Mouse (Mus musculus): ENCODE measurements around the gene Tubb2a. TPM values are rescaled to one million over a fixed set of nuclear protein-coding genes. Genes with fewer than 3 reads are reported as not detected.

The Tubb2a gene
- 1,752 and 1,773 TPM in 2 replicates for polyA plus RNA-seq (2012; rRNA removed)

DNA sequence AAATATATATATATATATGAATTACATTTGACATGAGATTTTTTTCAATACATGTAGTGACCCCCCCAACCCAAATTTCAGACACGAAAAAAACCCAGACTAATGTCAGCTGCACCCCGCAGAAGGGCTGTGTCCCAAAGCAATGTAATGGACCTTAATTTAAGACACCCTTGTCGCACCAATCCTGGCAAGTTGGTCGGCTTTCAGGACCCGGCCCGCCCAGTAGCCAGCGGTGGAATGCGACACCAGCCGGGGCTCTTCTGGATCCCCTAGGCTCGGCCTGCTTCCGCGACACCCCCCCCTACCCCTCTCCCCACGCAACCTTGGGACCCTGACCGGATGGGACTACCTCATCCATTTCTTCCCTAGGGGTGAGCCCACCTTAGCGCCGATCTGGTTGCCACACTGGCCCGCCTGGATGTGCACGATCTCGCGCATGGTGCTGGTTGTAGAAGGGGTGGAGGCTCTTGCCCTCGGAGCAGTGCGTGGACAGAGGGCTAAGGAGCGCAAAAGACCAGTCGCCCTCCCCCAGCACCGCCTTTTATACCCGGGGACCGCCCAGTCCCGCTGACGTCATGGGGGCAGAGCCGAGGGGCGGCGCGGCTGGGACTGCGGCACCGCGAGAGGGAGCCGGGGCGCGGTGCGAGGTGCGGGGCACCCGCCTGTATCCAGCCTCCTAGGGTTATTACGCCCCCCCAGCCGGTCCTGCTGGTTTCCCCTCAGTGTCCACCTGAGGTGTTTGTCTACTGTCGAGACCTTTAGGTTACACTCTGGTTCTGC, at the start of gene Tubb2a:
Tubb2a (minus strand) TSS at position 516 of the 780 bp plus-strand sequence.
- DNase-seq (ENCODE audit: extremely low spot score in 1 of 2, low spot score in 1 of 2): peak; percentile 75 to 94

DNA sequence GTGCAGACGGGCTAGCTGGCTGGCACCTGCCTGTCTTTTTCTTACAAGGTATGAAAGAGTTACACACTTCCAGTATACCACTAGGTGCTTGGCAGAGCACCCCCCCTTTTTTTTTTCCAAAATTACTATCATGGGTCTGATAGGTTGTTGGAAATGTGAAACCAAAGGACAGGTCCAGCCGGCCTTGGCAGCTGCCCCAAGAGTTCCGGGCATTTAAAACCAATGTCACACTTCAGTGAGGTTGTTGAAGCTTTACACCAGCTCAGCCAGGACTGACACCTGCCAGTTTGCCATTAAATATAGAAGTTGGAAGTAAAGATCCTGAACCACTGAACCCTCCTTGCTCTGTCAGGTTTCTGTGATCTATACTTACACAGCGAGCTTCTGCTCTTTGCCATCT, 47.9 kb upstream of the Tubb2a start:
- DNase-seq (ENCODE audit: extremely low spot score in 1 of 2, low spot score in 1 of 2): no peak

DNA sequence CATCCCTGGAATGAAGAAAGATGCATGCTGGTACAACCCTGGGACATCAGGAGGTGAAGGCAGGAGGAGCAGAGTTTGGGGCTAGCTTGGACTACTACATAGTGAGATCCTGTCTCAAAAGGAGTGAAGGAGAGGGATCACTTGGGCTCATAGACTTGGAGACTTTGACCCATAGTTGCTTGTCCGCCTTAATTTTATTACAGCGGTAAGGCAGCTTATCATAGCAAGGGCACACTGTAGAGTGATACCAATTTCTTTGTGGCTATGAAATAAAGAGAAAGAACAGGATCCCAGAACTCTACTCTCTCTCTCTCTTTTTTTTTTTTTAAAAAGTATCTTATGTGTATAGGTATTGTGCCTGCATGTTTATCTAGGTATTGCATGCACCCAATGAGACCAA, 42.7 kb upstream of the Tubb2a start:
- DNase-seq (ENCODE audit: extremely low spot score in 1 of 2, low spot score in 1 of 2): no peak

DNA sequence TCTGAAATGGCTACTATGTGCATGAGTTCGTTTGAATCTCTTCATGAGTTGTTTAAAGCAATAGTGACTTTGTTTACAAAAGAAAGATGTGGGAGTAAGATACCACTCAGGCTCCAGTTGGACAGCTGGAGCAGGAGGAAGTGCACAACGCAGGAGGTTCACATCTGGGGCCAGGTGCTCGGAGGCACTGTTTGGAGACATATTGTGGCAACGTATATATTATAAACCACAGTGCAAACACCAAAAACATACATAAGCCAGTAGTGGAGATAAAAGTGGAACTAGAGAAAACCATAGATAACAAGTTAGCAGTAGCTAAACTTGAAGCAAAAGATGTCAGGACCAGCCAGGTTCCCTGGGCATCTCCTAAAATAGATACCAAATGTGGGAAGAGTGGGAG, 41.6 kb upstream of the Tubb2a start:
- DNase-seq (ENCODE audit: extremely low spot score in 1 of 2, low spot score in 1 of 2): no peak

DNA sequence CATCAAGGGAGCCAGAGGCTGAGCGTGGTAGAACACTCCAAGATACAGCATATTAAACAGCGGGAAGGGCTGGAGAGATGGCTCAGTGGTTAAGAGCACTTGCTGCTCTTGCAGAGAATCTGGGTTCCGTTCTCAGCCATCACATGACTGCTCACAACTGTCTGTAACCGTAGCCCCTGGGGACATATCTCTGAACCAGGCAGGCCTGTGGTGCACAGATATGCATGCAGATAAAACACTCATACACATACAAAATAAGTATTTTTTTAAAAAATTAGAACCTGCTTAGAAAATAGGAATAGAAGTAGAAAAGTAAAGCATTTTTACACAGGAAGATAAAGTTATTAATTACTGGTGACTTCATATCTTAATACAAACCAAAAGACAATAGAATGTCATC, 41.0 kb upstream of the Tubb2a start:
- DNase-seq (ENCODE audit: extremely low spot score in 1 of 2, low spot score in 1 of 2): no peak

DNA sequence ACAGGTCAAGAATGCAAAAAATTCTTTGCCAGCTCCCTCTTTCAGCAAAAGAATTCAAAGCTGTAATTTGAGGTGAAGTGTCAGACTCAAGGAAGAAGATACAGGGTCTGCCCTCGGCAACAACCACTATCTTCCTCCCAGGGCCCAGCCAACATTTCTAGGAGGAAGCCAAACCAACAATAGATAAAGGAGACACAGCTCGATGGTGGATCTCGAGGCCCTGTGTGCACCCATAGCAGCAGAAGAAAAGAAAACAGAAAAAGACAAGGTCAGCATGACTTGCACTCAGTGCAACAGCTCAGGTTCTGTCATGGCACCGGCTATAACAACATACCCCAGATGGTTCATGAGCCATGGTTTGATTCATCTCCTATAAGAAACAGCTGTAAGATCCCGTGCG, 38.7 kb upstream of the Tubb2a start:
- no peak for DNase-seq (ENCODE audit: extremely low spot score in 1 of 2, low spot score in 1 of 2)

DNA sequence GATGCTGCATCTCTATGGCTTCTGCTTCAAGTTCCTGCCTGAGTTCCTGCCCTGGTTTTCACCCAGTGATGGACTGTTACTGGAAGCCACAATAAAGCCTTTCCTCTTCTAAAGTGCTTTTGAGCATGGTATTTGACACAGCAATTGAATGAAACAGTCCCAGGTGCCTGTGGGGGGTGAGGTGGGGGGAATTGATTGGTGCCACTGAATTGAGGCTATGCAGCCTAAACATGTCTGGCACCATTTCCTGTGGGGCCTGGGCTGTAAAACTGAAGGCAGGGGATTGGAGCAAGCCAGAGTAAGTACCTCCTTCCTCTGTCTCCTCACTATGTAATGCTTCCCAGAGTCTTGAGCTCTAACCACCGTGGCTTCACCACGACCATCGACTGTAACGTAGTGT, 36.8 kb upstream of the Tubb2a start:
- no peak for DNase-seq (ENCODE audit: extremely low spot score in 1 of 2, low spot score in 1 of 2)

DNA sequence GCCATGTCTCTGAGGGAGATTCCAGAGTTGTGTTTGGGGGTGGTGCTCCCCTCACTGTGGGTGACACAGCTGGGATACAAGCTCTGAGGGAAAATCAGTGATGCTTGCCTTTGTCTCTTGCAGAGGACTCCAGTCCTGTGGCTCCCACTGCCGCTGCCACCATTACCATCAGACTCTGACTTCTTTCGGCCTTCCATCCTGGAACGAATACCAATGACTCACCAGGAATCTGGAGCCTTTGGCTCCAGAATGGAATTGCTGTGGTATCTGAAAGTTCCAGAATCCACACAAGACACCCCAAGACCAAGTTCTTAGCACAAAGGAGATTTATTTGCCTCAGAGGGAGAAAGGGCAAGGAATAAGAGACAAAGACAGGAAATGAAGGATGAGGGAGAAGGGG, 35.3 kb upstream of the Tubb2a start:
- no peak for DNase-seq (ENCODE audit: extremely low spot score in 1 of 2, low spot score in 1 of 2)

DNA sequence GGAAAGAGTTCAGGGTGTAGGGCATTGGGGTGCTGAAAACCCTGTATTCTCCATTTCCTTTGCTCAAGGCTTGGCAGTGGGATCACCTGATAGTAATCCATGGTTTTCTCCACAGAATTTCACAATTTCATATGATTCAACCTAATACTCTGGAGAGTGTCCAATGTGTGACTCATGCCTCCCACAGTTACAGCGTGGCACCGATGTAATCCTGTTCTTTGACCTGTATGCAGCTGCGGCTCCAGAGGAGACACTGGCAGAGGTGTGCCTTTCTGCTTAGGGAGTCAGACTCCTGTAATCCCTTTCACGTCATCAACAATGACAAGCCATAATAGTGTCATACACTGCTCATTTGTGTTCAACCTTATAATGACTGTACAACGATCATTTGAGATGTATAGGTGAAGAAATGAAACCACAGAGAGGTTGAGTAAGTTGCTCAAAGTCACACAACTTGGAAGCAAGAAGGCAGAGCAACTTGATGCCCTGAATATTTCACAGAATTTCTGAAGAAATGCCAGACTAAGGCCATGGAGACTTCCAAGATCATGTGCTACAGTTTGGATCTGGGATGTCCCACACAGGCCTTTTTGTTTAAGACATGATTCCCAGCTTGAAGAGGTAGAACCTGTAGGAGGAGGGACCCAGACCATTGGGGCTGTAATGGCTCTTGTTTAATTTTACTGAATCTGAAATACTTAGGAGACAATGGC, 34.7 kb upstream of the Tubb2a start:
- no peak for DNase-seq (ENCODE audit: extremely low spot score in 1 of 2, low spot score in 1 of 2)

DNA sequence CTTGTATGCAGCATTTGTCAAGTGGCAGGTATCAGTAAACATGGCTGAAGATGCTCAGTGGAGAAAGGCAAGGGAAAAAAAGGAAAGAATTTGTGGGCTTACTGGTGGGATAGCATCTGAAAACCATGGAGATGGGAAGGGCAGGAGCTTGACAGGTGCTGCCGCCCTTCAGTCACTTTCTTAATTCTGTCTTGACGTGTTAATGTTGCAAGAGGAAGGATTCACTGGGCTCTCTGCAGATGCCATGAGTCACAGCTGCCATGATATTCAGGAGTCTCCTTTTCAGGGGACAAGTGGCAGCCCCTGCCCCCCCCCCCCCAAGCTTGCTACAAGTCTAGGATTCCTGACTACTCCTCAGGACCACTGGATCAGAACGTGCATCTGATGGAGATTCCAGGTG, 34.1 kb upstream of the Tubb2a start:
- no peak for DNase-seq (ENCODE audit: extremely low spot score in 1 of 2, low spot score in 1 of 2)

DNA sequence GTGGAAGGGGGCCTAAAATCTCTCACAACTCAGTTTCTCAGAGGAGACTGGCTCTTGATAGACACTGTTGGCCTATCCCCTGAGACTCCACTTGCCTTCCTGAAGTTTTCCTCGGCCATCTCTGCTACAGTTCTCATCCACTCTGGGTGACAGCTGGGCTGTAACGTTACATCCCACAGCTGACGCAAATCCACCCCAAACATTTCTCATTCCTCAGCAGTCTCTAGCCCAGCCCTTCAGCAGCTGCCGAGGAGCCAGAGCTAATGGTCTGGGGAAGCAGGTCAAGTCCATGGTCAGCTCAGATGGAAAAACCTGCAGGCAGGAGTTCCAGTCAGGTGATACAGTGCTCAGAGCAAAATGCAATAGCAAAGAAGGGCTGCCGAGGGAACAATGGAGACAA, 33.2 kb upstream of the Tubb2a start:
- no peak for DNase-seq (ENCODE audit: extremely low spot score in 1 of 2, low spot score in 1 of 2)

DNA sequence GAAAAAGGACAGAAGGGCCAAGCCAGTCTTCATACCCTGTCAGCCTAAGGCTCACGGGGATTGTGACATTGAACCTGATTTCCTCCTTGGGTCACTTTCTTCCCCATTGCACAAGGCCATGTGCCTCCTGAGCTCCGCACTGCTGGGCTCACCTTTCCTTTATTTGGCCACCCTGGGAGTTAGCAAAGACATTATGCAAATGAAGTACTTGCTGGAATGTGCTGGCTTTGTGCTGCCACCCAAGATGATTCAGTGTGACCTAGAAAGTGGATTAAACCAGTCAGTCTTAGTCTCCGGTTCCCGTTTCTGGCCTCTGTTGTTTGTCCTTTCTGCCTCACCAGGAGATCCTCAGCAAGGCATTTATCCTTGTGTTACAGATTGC, 31.9 kb upstream of the Tubb2a start:
- no peak for DNase-seq (ENCODE audit: extremely low spot score in 1 of 2, low spot score in 1 of 2)

DNA sequence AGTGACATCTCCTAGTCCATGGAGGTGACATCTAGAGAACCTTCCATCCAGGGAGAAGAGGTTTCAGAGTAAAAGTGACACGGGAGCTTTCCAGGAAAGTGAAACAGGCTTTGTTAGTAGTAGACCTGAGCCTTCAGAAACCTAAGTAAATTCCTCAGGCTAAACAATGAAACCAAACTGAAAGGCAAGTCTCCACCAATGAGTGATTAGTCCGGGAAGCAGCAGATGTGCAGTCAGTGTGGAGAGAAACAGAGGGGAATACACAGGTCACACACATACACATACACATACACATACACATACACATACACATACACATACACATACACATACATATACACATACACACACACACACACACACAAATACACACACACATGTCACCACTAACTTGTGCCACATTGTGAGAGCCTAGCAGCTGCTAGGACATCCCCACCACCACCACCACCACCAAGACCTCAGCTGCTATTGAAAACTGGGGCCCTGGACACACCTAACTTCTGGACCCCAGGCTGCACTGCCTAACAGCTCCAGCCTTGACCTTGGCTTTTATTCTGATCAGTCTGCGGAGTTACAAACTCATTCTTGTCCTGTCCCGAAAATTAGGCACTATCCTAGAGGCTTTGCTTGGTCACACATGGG, 31.3 kb upstream of the Tubb2a start:
- DNase-seq (ENCODE audit: extremely low spot score in 1 of 2, low spot score in 1 of 2): no peak

DNA sequence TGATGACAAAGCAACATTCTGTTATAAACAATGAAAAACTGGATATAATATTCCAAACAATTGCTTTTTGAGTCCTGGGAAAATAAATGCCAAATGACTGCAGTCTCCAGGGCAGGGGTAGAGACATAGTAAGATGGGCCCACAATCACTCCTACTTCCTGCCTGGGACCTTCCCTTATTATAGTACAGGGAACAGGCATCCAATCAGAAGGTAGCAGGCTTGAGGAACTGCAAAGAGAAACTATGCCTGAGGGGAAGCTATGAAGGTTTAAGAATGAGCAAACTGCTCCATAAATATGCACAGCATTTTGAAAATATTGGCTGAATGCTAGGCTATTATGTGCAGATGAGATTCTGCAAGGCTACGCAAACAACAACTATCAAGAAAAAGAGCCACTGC, 29.2 kb upstream of the Tubb2a start:
- DNase-seq (ENCODE audit: extremely low spot score in 1 of 2, low spot score in 1 of 2): no peak

DNA sequence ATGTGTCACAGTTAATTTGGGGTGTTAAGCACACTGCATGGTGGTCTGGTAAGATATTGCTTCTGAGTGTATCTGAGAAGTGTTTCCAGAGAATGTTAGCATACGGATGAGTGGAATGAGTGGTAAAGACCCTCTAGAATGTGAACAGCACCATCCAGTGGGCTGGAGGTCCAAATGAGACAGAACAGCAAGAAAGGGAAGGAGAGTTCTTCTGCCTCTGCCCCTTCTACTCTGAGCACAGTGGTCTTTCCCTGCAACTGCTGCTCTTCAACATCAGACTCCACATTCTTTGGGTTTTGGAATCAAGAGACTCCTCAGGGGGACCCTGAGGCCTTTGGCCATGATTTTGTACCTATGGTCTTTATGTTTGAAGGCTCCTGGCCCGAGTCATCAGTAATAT, 28.4 kb upstream of the Tubb2a start:
- DNase-seq (ENCODE audit: extremely low spot score in 1 of 2, low spot score in 1 of 2): no peak

DNA sequence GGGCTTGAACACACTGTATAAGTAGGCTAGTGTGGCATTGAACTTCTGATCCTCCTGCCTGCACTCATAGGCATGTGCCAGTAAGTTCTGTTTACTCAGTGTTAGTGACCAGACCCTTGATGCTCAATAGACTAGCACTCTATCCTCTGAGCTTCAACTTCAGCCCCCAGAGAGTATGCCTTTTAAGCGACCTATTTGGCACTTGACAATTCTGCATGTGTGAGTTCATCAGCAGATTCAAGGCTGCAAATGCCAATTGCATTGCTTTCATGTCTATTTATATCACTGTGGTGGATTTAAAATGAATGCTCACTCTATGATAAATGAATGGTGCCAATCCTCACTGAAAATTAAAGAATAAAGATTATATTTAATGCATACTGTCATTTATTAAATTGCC, 27.6 kb upstream of the Tubb2a start:
- DNase-seq (ENCODE audit: extremely low spot score in 1 of 2, low spot score in 1 of 2): no peak

DNA sequence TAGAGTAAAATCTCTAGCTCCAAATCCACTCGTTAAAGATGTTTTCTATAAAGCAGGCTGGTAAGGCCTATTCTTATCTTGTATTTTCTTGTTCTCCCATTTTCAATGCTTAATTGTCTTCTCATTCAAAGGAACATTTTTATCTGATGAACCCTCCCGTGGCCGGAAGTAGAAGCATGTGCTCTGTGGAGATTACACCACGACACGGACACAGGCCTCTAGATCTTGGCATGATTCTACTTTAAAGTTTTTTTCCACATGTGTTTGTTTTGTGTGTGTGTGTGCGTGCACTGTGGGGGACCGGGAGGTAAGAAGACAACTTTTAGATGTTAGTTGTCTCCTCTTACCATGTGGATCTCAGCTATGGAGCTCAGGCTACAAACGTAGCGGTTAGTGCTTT, 24.1 kb upstream of the Tubb2a start:
- no peak for DNase-seq (ENCODE audit: extremely low spot score in 1 of 2, low spot score in 1 of 2)

DNA sequence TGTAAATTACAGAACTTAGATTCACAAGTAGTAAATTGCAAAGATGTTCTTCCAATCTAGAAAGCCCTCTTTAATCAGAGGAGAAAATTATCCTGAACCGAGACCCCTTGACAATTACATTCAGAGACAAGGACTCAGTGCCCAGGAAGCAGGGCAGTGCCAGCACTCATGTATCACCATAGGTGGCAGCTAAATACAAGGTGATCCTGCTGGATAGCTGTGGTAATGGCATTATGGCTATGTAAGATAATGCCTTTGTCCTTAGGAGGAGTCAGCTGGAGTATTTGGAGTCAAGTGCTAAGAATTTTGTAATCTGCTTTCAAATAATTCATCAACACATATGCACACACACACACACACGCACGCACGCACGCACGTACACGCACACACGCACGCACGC, 23.4 kb upstream of the Tubb2a start:
- DNase-seq (ENCODE audit: extremely low spot score in 1 of 2, low spot score in 1 of 2): no peak

DNA sequence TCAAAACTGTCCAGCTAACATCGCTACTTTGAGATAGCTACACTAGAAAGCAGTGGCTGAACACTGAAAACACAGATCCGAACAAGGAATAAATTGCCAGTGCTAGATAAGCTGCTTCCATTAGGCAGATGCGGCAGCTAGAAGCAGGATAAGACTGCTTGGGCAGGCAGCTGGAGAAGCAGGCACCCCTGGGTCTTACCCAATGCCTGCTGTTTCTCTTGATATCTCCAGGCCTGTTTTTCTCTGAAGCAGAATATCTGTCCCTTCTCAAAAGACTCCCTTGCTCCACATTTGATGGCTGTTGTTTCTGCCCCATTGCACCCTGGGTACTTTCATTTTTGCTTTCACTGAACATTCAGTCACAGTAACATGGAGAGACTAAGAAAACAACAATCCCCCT, 22.9 kb upstream of the Tubb2a start:
- no peak for DNase-seq (ENCODE audit: extremely low spot score in 1 of 2, low spot score in 1 of 2)

DNA sequence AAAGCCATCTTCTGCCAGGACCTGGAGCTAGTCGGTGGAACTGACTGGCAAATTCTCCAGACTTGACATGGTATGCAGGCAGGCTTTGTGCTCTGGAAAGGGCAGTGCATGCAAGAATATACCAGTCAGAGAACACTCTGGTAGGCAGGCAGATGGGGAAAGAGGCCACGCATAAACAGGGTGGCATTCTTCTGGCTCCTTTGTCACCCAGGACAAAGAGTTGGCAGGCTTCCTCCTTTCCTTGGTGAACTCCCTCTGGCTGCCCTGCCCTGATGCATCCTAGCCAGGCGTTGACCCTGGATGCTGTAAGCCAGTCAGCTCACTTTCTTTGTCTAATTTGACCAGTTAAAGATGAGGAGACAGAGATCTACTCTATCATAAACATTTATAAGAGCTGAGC, 19.3 kb upstream of the Tubb2a start:
- DNase-seq (ENCODE audit: extremely low spot score in 1 of 2, low spot score in 1 of 2): no peak

DNA sequence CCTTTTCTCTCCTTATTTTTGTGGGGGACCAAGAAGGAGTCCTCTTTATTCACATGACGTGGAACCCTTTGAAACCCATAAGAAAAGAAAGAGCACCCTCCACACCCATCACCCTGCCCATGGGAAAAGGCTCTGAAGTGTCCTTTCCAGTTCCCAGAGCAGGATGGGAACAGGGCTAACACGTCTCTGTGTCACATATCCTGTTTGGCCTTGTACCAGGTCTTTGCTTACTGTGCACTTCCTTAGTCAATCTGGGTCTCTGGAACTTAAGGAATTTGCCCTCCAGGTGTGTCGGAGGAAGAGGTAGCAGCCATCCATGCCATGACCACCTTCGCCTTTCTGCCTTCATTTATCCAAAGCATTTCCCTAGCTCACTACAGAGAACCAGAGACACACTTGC, 18.6 kb upstream of the Tubb2a start:
- DNase-seq (ENCODE audit: extremely low spot score in 1 of 2, low spot score in 1 of 2): no peak

Measured in frontal cortex, adult 2 months (tissue).